Mouse (Mus musculus): Measurements from ENCODE around the gene Nek10. TPM values are rescaled to one million over a fixed set of nuclear protein-coding genes. Genes with fewer than 3 reads are reported as not detected.

The Nek10 gene
- 4.2 TPM for polyA plus RNA-seq (2014; fragmentation: Illumina TruSeq; extraction: RNeasy Lipid Tissue Mini Kit (QIAGEN cat#74804); ENCODE audit: low read depth, low replicate concordance)

DNA sequence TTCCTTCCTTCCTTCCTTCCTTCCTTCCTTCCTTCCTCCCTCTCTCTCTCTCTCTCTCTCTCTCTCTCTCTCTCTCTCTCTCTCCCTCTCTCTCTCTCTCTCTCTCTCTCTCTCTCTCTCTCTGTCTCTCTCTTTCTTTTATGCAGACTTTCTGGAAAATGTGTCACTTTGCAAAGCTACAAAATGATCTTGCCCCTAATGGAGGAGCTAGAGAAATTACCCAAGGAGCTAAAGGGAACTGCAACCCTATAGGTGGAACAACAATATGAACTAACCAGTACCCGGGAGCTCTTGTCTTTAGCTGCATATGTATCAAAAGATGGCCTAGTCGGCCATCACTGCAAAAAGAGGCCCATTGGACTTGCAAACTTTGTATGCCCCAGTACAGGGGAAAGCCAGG, at the start of gene Nek10:
Gene Nek10 (plus strand): TSS at position 301 of the 400 bp plus-strand sequence.

Other genes starting within 250 kb of the Nek10 start
- 59.0 TPM for gene Slc4a7, start 101.1 kb upstream of the Nek10 start, polyA plus RNA-seq (2014; fragmentation: Illumina TruSeq; extraction: RNeasy Lipid Tissue Mini Kit (QIAGEN cat#74804); ENCODE audit: low read depth, low replicate concordance)